Comparison of ENCODE assay signal across 12 mouse cellular contexts in genomic region chr3:130694041-130694593, GRCm38 (mm10). TPM values are rescaled to one million over a fixed set of nuclear protein-coding genes. Genes with fewer than 3 reads are reported as not detected.
DNase-seq lines count a peak whose midpoint lies in the region; ATAC-seq and TF ChIP-seq lines count a peak whose summit lies in the region.
"Had no signal": no experiment of that assay in that cellular context is flagged by ENCODE, and none has a peak within 500 bp of the region (broad histone marks: within the 10 kb centered on the region; RNA-seq: fewer than 3 reads in every experiment).

No protein-coding gene starts in this region.

- DNase-seq in 416B (ENCODE audit: low read depth) (peak; percentile 62), MN1 (ENCODE audit: low spot score) (peak; percentile 60)
- no peak for DNase-seq in layer of hippocampus, adult 11-12 months (ENCODE audit: low spot score)
- DNase-seq in layer of hippocampus, adult 9-11 months = no peak
- DNase-seq: cerebellum, adult 11 months; kidney, postnatal 14 days; thymus, adult 18-20 months had no signal

- H3K9ac ChIP-seq in intestine, postnatal 0 days (ENCODE audit: low read depth, low read length) = no peak overlapping the region
- H3K9ac ChIP-seq in intestine, embryonic 15.5 days = no peak overlapping the region
- H3K9ac ChIP-seq: heart, embryonic 15.5 days; limb, embryonic 13.5 days had no signal

- no peaks in the 10 kb centered on the region for H3K27me3 ChIP-seq in intestine, postnatal 0 days (replicated peaks; ENCODE audit: control insufficient read depth, insufficient read depth, low read length)
- H3K27me3 ChIP-seq in intestine, embryonic 15.5 days (replicated peaks) = no peaks in the 10 kb centered on the region
- H3K27me3 ChIP-seq: heart, embryonic 15.5 days; limb, embryonic 13.5 days had no signal

- peaks cover 20% of the 10 kb centered on the region for H3K36me3 ChIP-seq in intestine, postnatal 0 days (ENCODE audit: control insufficient read depth, insufficient read depth)
- peaks cover 13% of the 10 kb centered on the region for H3K36me3 ChIP-seq in intestine, embryonic 15.5 days

- no peaks in the 10 kb centered on the region for H3K9me3 ChIP-seq in intestine, postnatal 0 days (ENCODE audit: control insufficient read depth)
- H3K9me3 ChIP-seq in intestine, embryonic 15.5 days = no peaks in the 10 kb centered on the region
- H3K9me3 ChIP-seq: heart, embryonic 15.5 days; limb, embryonic 13.5 days had no signal

- no peak overlapping the region for H3K4me3 ChIP-seq in intestine, postnatal 0 days (ENCODE audit: low read depth, low read length)
- H3K4me3 ChIP-seq in intestine, embryonic 15.5 days (replicated peaks) = no peak overlapping the region
- H3K4me3 ChIP-seq: heart, embryonic 15.5 days; limb, embryonic 13.5 days had no signal

- ATAC-seq in intestine, postnatal 0 days = no peak
- ATAC-seq in intestine, embryonic 15.5 days = no peak
- ATAC-seq in megakaryocyte progenitor cell, adult 5-6 weeks (replicated peaks; ENCODE audit: poor library complexity) = peak; percentile 21; the same call in 1 of the 2 replicates

- no peaks in the 10 kb centered on the region for H3K4me1 ChIP-seq in intestine, postnatal 0 days (replicated peaks; ENCODE audit: control insufficient read depth, insufficient read depth, low read length)
- H3K4me1 ChIP-seq in intestine, embryonic 15.5 days (replicated peaks) = peaks cover 13% of the 10 kb centered on the region

- WGBS in intestine, postnatal 0 days = 58% methylated on average over 9 of the region's 9 CpGs
- 54% methylated on average over 9 of the region's 9 CpGs for WGBS in intestine, embryonic 15.5 days

- no peak overlapping the region for H3K4me2 ChIP-seq in intestine, postnatal 0 days (replicated peaks; ENCODE audit: low read depth)
- no peak overlapping the region for H3K4me2 ChIP-seq in intestine, embryonic 15.5 days (replicated peaks)
- H3K4me2 ChIP-seq: heart, embryonic 15.5 days; limb, embryonic 13.5 days had no signal

- no peak overlapping the region for H3K27ac ChIP-seq in intestine, postnatal 0 days (ENCODE audit: low read depth, low read length)
- H3K27ac ChIP-seq in intestine, embryonic 15.5 days = no peak overlapping the region
- H3K27ac ChIP-seq: heart, embryonic 15.5 days; limb, embryonic 13.5 days had no signal

- TF ChIP-seq CTCF in intestine, postnatal 0 days (IDR thresholded peaks at IDR 0.05; ENCODE audit: low read depth) = peak; percentile 73

RNA-seq across cellular contexts. Expression of gene Ostc, which starts 15.1 kb away (rescaled TPM):
- 259 and 278 TPM in 2 replicates for polyA plus RNA-seq in intestine, postnatal 0 days (2015; fragmentation: Nextera tagmentation; extraction: Ambion mirVana)
- polyA plus RNA-seq in intestine, embryonic 15.5 days (2015; fragmentation: Nextera tagmentation; extraction: Ambion mirVana) = 398 and 412 TPM in 2 replicates
- 371 and 419 TPM in 2 replicates for total RNA-seq in megakaryocyte progenitor cell, adult 5-6 weeks (2015)
- 278 and 308 TPM in 2 replicates for total RNA-seq in megakaryocyte progenitor cell, adult 5-6 weeks (2017)

RNA-seq across cellular contexts. Expression of gene Rpl34, which starts 36.1 kb away (rescaled TPM):
- polyA plus RNA-seq in intestine, postnatal 0 days (2015; fragmentation: Nextera tagmentation; extraction: Ambion mirVana) = 579 and 584 TPM in 2 replicates
- 893 and 966 TPM in 2 replicates for polyA plus RNA-seq in intestine, embryonic 15.5 days (2015; fragmentation: Nextera tagmentation; extraction: Ambion mirVana)
- 1,518 and 1,526 TPM in 2 replicates for total RNA-seq in megakaryocyte progenitor cell, adult 5-6 weeks (2015)
- total RNA-seq in megakaryocyte progenitor cell, adult 5-6 weeks (2017) = 2,867 and 3,584 TPM in 2 replicates

Comparison
In these comparisons a context has a peak if more than half of its experiments do, and no peak if none do; other contexts are left out.
1. DNase-seq: peak in 416B (single experiment) and MN1 (single experiment); none in layer of hippocampus, adult 11-12 months (single experiment) and layer of hippocampus, adult 9-11 months (single experiment).